Mouse (Mus musculus) liver, embryonic 14.5 days (tissue): ENCODE measurements around the gene Ppp2ca.

Source experiments
- CTCF ChIP-seq: IDR thresholded peaks from 2 replicates; pipeline ENCODE4 v1.5.1; 2016; ENCODE audit warnings: antibody characterized with exemption, low read depth, control low read depth
- EP300 ChIP-seq: IDR thresholded peaks from 2 replicates; pipeline ENCODE4 v1.6.1; 2016; ENCODE audit warnings: antibody characterized with exemption, low read depth

GRCm38 (mm10) chr11:52106037-52106436 is 7.6 kb downstream of the Ppp2ca start:
- TF ChIP-seq CTCF, result no peak
- TF ChIP-seq EP300, result no peak
